Mouse (Mus musculus) heart, postnatal 0 days (tissue): ENCODE results near the gene Phc1.

Experiments
- CTCF ChIP-seq: IDR thresholded peaks from 2 replicates; pipeline ENCODE4 v1.5.1; 2016; ENCODE audit warnings: antibody characterized with exemption, control low read depth, low read depth
- EP300 ChIP-seq: IDR thresholded peaks from 2 replicates; pipeline ENCODE4 v1.6.1; 2016; ENCODE audit warnings: antibody characterized with exemption, low read depth

DNA sequence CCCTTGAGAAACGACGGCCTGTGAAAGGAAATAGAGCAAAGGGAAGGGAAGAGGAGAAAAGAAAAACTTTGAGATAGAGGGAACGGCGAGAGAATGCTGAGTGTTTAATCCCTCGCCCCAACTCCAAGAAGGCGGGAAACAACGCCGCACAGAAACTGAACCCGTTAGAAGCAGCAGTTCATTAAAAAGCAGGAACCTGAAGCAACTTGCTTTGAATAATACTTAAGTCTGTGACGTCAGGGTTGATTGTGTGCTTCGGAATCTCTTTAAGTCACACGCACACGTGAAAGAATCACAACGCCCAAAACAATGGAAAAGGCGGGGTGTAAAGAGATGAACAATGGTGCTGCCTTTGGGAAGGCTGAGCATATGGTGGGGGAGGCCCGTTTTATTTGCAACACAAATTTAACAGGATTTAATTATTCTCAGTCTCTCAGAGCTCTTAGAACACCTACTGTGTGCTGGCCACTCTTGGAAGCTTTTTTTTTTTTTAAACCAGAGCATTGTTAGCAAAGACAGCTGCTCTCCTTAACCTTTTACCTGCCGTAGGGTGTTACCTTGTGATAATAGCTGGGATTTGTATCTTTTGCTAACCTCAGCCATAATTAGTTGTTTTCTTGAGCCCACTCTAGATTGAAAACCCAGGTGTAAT is at the start of gene Phc1:
- TF ChIP-seq CTCF (no peak), EP300 (no peak)
